Mouse (Mus musculus): Measurements from ENCODE around the gene Hnrnpl.

DNA sequence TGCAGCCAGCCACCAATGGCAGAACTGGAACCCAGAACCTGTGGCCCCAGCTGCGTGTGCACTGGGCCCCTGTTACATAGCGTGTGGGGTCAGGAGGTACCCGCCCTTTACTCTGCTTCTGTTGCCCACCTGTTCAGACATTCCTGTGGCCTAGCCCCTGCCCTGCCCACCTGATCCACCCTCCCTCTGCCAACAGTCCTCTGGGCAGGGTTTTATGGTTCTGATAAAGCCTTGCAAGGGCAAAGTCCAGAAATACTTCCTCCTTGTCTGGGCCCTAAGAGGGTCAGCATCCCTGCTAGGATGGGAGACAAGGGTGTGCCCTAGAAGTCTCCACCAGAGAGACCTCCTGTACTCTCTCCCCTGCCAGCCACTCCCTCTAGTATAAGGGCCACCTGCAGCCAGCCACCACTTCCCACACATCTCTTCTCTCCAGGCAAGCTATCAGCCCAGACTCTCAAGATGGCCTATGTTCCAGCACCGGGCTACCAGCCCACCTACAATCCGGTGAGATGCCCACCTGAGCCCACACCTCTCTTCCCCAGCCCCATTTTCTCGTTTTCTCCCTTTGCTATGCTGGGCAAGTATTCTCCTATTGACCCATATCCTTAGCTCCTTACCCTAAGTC lies 25.5 kb downstream of the Hnrnpl start, which contains the start of gene Lgals4:
- TF ChIP-seq CTCF (IDR thresholded peaks at IDR 0.05; ENCODE audit: control insufficient read depth, insufficient read depth, low read length) (no peak), POLR2A (IDR thresholded peaks at IDR 0.05; ENCODE audit: borderline replicate concordance, control insufficient read depth, low read depth, low read length) (no peak)
